Mouse (Mus musculus) gonadal fat pad, adult 2 months (tissue): ENCODE measurements around the gene Dusp27. TPM values are rescaled to one million over a fixed set of nuclear protein-coding genes. Genes with fewer than 3 reads are reported as not detected.

Source experiments
- DNase-seq: peaks from one replicate; pipeline ENCODE4 v3.0.0-alpha.2; 2012; ENCODE audit warnings: low read depth
- polyA plus RNA-seq: library from polyadenylated mRNA; depleted of rRNA; stranded (reverse); fragments of >200 nt; gene quantifications from 2 replicates; pipeline ENCODE4 v1.2.3, GENCODE M21; 2012; rRNA removed

Gene Dusp27
- polyA plus RNA-seq: 0.12 and 0.39 TPM in 2 replicates

DNA sequence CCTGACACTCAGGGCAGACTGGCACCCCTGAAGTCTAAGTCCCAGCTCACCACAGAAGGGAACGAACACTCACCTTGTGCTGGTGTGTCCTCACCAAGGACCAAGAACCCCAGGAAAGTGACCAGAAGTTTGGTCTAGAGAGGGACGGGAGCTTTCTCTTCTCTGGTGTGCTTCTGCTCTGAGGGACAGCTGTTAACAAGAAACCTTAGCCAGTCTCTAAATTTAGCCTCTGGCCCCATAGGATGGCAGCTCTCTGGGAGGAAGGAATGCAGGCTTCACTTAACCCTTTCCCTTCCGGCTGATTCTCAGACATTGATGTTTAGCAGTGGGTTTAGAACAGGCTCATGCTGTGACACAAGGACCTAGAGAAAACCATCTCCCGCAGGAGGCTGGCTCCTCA, at the start of gene Dusp27:
Gene Dusp27, minus strand, starts transcription at position 204 of the 400 bp plus-strand sequence.
- DNase-seq: no peak

GRCm38 (mm10) chr1:166173621-166174020, 45.9 kb upstream of the Dusp27 start:
- DNase-seq: no peak

DNA sequence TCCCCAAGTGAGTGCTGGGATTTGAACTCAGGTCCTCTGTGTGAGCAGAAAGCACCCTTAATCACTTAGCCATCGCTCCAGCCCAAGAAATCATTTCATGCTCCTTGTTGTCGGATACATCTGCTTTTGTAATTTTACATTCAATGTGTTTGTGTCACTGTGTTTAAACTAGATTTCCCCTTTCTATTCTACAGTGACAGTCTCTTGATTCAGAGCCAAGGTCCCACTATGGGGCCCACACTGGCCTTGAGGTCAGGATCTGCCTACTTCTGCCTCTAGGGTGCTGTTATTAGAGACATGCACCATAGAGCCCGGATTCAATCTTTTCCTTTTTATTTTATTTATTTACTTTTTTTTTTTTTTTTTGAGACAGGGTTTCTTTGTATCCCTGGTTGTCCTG, 45.3 kb upstream of the Dusp27 start:
- DNase-seq: no peak

DNA sequence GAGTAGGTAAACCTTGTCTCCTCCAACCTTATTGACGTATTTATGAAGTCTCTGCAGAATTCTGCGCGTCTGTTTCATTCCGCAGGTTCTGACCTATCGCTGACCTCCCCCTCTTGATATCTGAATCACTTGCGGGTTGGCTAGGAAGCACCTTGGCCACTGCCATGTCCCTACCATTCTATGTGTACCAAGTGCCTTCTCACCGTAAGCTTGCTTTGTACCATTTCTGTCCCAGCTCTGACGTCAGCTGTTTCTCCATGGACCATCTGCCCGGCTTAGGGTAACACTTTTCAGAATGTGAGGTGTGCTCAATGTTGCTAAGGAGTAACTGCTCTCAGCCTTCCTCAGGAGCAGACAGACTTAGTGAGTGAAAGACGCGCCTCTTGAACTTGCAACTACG, 43.1 kb upstream of the Dusp27 start:
- DNase-seq: no peak

DNA sequence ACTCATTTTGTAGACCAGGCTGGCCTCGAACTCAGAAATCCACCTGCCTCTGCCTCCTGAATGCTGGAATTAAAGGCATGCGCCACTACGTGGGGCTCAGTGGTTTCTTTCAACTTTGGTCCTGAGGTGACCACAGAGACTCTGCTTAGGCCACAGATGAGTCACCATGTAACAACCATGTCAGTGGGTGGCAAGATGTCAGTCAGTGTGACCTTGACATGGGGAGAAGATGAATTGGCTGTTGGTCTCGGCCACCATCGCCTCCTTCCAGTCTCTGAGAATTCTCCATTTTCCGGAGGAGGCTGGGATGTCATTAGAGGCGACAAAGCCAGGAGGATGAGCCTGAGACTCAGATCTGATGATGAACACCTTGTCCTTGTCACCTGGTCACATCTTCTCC, 42.0 kb upstream of the Dusp27 start:
- DNase-seq: no peak

DNA sequence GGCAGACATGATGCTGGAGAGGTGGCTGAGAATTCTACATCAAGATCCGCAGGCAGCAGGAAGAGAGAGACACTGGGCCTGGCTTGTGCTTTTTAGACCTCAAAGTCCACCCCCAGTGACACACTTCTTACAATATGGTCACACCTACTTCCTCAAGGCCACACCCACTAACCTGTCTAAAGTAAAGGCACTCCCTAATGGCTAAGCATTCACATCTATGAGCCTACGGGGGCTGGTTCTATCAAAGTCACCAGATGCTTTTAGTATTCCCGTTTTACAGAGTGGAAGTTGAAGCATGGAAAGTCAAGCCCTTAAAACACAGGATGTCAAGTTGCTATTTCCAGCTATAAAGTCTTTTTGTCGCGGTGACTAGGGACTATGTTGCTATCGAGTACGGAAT, 40.3 kb upstream of the Dusp27 start:
- DNase-seq: no peak

DNA sequence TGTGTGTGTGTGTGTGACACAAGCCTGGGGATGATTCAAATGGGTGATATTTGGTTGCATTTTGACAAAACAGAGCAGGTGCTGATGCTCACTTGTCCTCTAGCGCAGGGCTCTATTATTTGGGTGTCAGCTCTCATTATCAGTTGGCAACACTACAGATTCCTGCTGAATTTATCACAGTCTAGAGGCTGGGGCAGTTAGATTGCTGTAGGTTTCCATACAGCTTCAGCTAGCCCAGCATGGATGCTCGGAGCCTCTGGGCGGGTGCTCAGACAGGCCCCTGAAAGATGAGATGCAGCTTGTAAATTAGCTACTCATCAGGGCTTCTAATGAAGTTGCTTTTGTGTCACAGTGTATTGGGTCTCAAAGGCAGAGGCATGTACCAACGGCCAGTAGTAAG, 39.7 kb upstream of the Dusp27 start:
- DNase-seq: no peak

- no peak for DNase-seq
Observed at GRCm38 (mm10) chr1:166165159-166165558, 37.4 kb upstream of the Dusp27 start.

DNA sequence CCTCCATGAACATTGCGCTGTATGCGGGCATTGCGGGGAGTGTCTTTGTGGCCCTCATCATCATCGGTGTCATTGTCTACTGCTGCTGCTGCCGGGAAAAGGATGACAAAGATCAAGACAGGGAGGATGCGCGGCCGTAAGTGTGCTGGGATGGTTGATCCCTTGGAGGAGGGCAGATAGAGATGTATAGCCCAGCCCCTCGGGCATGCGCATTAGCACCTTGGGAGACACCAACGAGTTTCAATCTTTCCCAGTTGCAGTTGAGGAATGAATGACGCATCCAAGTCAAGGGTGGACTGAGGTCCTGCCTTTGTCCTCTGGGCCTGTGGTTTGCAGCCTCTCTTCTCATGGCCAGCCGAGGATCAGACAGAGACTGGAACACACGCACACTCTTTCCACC, 36.9 kb upstream of the Dusp27 start:
- no peak for DNase-seq

DNA sequence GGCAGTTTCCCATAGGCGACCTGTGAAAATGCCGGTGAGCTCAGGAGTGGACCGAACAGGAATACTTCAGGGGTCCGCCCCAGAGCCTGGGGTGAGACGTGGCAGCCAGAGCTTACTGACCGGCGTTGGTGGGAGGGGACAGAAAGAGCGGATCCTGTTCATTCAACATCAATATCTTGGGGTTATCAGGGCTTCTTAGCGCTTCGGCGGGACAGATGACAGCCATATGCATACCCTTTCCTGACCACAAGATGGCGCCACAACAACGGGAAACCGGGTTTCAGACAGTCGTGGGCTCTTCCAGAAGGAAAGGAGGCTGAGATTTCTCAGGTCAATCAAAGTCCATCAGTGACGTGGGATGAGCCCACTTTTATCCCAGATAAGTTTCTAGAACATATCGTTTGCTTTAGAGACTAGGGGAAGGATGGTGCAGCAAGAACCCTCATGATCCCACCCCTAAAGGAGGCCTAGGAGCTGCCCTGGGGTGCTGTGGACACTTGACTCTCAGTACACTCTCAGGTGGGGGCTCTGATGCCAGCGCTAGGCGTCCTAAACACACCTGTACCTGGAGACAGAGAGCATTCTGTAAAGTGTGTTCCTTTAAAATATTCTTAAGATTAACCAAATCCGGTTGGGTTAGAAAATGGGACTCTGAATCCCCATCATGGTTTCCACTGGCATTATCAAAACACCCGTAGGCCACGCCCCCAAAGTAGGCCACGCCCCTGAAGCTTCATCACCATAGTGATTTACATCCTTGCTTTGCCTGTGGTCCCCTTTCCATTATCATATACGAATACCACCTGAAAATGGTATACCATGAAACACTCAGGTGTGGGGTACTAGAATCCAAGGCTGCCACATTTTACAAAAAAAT, 33.1 kb upstream of the Dusp27 start:
- DNase-seq: no peak

DNA sequence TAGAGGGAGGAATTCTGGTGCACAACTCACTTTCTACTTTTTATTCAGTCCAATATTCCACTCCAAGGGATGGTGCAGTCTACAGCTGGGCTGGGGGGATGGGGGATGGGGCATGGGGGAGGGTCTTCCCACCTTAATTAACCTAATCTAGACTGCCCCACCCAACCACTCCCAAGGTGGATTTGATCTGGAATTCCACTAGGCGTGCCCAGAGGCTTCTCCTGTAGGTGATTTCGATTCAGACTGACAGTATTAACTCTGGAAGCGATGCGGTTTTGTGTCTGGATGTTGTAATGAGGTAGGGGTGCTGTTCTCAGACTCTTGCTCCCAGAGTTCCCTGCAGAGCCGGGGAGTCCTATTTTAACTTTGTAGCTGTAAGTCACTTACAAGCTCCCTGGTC, 32.4 kb upstream of the Dusp27 start:
- no peak for DNase-seq

- DNase-seq: no peak
Observed at GRCm38 (mm10) chr1:166158664-166159063, 30.9 kb upstream of the Dusp27 start.

- DNase-seq: no peak
Observed at GRCm38 (mm10) chr1:166157712-166158111, 30.0 kb upstream of the Dusp27 start.

GRCm38 (mm10) chr1:166155113-166155494, 27.4 kb upstream of the Dusp27 start:
- no peak for DNase-seq

GRCm38 (mm10) chr1:166154162-166155112, 26.7 kb upstream of the Dusp27 start:
- no peak for DNase-seq

- no peak for DNase-seq
Observed at GRCm38 (mm10) chr1:166153351-166154120, 25.8 kb upstream of the Dusp27 start.

- no peak for DNase-seq
Observed at GRCm38 (mm10) chr1:166152034-166152433, 24.3 kb upstream of the Dusp27 start.

- DNase-seq: no peak
Observed at GRCm38 (mm10) chr1:166151341-166151740, 23.6 kb upstream of the Dusp27 start.

GRCm38 (mm10) chr1:166150035-166150434, 22.3 kb upstream of the Dusp27 start:
- no peak for DNase-seq

GRCm38 (mm10) chr1:166149441-166149840, 21.7 kb upstream of the Dusp27 start:
- no peak for DNase-seq

DNA sequence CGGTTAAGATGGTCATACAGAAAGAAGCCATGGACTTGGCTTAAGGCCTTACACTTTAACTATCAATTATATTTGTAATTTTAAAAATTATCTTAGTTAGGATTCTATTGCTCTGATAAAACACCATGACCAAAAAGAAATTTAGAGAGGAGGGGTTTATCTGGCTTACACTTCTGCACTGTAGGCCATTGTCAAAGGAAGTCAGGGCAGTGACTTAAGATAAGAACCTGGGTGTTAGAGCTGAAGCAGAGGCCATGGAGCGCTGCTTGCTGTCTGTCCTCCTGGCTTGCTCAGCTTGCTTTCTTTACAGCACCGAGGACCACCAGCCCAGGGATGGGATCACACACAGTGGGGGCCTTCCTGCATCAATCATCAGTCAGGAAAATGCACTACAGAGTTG, 19.9 kb upstream of the Dusp27 start:
- no peak for DNase-seq

DNA sequence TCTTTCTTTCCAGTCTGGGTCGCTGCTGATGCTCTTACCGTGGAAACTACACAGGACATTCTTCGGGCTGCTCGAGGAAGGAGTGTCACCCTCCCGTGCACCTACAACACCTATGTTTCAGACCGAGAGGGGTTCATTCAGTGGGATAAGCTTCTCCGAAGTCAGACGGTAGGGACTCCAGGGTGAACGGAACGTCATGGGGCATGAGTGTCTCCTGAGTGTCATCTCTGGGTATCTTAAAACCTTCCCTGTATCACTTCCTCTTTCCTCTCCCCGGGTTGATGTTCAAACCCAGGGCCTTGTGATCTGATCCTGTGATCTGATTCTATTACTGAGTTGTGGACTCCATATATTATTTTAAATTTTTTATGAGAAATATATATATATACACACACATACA, 18.9 kb upstream of the Dusp27 start:
- no peak for DNase-seq
